Mouse (Mus musculus): ENCODE data around the gene Mafg. TPM values are rescaled to one million over a fixed set of nuclear protein-coding genes. Genes with fewer than 3 reads are reported as not detected.

The Mafg gene
- 10 to 100 TPM; 20.6 to 22.5 TPM for polyA plus RNA-seq (2017; shearing (Covaris generic))

DNA sequence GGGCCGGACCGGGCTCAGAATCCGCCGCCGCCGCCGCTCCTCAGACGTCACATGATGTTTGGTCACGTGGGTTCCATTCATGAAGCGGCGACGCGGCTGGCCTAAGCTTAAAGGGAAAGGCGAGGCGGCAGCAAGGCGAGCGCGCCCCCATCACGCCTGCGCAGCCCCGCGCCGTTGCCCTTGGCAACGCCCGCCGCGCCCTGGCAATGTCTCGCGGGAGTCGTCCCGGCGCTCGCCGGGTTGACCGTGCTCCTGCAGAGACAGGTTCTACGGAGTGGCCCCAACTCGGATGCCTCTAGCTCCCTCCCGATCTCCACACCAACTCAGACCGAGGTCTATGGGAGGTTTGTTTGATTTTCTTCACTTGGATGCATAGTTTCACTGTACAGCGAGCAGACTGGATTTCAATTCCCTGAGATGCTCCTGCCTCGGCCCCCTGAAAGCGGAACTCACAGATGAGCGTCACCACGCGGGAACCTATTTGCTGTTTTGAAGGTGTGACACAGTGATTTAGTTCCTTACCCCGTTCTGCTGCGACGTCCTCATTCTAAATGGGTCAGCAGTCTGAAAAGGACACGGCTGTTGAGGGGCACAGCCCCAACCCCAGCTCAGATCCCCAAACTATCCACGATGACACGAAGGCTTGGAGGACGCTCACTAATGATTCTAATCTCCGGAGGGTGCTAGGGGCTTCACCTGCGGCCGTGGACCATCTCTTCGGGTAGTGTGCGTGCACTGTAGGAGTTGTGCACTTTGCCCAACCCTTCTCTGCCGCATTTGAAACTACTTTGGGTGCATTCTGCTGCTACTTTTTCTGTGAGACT lies at the start of gene Mafg:
Gene Mafg, minus strand, starts transcription at position 81 of the 824 bp plus-strand sequence.

DNA sequence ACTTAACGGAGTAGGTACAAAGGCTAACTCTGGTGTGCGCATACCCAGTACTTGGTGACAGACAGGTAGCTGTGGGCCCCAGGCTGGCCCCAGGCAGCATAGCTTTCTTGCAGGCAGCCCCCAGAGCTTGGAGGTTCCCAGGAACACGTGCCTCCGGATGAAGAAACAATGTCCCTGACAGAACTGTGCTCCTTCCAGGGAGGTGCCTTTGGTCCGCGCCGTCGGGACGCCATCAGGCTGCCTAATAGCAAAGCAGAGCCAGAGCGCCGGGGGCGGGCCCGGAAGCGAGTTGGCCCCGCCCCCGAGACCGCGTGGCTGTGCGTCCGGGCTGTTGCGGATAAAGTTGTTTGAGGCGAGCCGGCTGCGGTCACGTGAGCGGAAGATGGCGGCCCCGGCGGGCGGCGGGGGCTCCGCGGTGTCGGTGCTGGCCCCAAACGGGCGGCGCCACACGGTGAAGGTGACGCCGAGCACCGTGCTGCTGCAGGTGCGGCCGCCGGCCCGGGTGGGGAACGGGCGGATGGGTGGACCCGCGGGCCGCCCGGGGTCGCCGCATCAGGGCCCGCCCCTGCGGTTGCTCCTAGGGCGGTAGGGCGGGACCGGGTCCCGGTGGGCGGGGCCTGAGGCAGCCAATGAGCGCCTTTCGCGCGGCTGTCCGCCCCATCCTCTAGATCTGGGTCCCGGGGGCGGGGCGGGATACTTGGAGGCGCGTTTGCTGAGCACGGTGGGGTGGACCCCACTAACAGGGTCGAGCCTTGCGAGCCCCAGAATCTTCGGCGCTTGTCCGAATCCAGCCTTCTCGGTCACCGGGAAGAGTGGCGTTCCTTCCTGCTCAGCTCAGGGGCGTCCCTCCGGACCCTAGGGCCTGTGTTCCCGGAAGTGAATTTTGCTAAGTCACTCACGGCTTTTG lies 39.5 kb upstream of the Mafg start, which contains the start of gene Aspscr1:
Gene Aspscr1, plus strand, starts transcription at position 287 of the 907 bp plus-strand sequence.

DNA sequence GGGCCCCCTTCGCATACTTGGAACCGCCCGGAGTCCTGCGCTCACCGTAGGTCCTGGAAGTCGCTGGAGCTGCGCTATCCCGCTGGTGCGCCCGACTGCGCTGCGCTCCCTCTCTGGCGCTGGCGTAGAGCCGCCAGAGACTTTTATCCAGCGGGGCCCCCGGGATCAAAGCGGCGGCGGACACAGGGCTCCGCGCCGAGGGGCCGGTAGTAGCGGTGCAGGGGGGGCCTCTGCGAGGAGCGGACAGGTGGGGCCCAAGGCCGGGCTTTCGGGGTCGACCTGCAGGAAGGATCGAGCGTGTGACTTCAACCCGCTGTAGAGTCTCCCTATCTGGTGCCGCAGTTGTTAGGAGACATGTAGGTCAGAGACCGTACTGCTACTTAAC lies 27.7 kb upstream of the Mafg start, which contains the start of gene Notum:
Gene Notum, minus strand, starts transcription at position 100 of the 385 bp plus-strand sequence.

DNA sequence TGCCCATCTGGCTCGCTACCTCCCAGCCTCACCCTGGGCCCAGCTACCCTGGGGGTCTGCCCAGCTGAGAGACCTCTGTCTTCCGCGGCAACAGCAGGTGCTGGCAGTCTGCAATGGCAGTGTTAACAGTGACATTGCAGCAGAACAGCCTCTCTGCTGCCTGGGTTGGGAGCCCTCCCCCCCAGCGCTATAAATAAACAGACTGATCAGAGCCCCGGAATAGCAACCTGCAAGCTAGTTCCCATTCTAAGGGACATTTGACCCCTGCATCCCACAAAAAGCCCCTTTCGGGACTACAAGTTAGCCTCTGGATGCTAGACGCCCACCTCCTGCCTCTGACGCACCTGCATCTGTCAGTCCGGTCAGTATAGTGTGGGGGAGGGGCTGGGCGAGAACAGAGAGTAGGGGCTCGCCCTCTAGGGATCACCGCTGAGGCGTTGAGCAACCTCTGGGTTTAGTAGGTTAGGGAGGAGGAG lies 14.6 kb upstream of the Mafg start, which contains the start of gene Myadml2:
Gene Myadml2, minus strand, starts transcription at position 158 of the 476 bp plus-strand sequence.

DNA sequence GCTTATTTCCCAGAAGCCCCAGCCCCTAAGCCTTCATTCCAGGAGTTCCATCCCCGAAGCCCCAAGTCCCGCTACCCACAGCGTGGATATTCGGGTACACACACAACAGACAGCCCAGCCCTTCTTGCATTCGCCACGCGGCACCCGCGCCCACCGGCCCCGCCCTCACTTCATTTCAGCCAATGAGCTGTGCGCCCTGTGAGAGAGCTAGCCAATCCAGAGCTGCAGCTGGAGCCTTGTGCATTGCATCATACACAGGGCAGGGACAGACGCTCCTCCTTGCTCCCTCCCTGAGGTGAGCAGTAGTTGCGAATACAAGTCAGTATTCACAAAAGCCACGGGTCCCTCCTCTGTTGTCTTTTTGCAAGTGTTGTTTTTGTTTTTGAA lies 10.2 kb upstream of the Mafg start, which contains the start of gene Pycr1:
Gene Pycr1, minus strand, starts transcription at position 169 of the 387 bp plus-strand sequence.

DNA sequence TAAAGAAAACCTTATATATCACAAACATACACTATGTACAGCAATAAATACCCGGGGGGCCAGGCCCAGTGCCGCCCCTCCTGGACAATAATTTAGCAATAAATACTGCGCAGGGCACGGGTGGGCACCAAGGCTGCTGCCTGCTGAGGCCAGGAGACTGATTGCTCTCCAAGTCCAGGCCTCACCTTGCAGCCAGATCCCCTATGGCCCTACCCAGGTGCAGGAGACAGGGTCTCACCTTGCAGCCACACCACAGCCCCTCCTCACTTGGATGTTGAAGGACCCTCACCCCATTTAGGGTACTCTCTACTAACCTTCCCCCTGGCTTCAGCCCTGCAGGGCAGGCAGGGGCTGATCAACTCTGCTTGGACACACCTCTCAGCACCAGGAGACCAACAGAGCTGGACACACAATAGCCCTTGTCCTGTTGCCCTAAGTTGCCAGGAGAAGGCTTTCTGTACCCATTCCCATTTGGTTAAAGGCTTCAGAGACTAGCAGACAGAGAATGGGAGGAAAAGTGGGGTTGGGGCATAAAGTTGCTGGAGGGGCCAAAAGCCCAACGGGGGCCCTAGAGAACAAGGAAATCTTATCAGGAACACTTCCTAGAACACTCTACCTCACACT lies 8.1 kb downstream of the Mafg start, which contains the start of gene Sirt7:
Gene Sirt7, minus strand, starts transcription at position 89 of the 624 bp plus-strand sequence.

DNA sequence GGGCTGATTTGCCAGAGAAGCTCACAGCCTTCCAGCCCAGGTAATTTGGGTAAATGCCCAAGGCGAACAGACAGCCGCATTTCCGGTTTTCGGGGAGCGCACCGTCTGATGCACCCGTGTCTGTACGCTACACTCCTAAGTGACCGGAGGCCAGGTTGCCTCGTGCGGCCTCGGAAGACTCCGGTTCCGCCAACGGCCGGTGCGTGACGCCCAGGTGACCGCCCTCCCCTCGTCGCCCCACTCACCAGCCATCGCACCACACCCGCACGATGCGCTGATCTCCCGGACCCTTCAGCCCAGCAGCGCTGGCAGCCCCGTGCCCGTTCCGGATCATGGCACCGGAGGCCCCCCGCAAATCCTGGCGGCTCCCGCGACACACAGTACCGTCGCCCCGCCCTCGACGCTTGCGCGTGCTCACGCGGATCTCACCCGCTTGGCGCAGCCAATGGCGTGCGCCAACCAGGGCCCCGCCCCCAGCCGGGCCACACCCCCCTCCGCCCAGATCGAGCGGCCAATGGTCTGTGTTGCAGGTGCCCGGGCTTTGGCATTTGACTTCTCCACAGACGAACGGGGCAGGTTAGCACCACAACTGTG lies 15.8 kb downstream of the Mafg start, which contains the start of gene Pcyt2:
Gene Pcyt2, minus strand, starts transcription at position 418 of the 594 bp plus-strand sequence.

DNA sequence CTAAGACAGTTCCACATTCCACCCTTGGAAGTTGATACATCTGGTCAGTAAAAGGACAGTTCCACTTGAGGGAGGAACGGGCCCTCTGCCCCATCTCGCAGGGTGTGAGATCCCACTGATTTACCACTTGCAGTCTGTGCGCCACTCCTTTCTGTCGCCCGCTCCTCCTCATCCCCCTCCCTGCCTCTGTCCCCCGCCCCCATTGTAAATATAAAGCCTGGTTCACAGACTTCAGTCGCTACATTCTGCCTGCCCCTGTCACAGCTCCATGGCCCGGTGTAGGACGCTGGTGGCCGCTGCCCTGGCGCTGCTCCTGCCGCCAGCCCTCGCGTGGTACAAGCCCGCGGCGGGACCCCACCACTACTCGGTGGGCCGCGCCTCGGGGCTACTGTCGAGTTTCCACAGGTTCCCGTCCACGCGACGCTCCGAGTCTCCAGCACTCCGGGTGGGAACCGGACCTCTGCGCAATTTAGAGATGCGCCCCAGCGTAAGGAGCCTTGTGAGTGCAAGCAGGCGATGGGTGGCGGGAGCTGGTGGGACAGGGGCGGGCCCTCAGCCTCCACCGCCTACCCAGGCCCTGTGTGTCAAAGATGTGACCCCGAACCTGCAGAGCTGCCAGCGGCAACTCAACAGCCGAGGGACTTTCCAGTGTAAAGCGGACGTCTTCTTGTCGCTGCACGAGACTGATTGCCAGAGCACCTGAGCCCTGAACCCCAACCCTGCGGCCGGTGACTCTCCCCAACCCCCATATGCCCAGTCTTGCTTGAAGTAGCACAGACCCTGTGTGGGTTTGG lies 25.0 kb downstream of the Mafg start, which contains the start of gene Npb:
Gene Npb, plus strand, starts transcription at position 237 of the 794 bp plus-strand sequence.

DNA sequence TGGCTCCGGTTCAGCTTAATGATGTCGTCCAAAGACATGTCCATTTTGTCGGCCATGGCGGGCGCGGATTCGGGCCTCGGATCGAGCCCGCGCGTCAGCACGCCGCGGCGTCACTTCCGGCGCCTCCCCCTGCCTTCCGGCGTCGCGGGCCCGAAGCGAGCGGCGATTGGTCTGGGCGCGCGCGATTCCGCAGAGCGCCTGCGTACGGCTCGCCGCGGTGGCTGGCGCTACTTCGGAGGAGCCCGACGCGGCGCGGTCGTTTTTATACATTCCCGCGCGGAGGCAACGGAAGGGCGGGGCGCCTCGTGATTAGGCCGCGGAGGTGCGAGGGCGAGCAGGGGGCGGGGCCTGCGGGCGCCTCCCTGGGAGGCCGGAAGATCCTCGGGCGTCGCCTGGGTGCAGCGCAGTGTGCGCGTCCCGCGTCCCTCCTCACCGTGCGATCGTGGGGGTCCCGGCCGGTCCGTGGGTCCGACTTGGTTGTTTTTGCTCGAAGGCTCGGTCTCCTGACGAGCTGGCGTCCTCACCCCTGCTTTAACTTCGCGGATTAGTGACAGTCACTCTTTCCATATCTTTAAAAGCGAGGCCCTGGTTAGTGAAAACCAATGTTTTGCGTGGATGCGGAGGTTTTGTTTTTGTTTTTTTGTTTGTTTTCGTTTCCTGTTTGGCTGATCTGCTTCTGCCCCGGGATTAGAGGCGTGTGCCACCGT lies 35.0 kb downstream of the Mafg start, which contains the start of the genes Alyref and Anapc11:
Gene Alyref, minus strand, starts transcription at position 83 of the 707 bp plus-strand sequence.
Gene Anapc11, plus strand, starts transcription at position 139 of the 707 bp plus-strand sequence.

DNA sequence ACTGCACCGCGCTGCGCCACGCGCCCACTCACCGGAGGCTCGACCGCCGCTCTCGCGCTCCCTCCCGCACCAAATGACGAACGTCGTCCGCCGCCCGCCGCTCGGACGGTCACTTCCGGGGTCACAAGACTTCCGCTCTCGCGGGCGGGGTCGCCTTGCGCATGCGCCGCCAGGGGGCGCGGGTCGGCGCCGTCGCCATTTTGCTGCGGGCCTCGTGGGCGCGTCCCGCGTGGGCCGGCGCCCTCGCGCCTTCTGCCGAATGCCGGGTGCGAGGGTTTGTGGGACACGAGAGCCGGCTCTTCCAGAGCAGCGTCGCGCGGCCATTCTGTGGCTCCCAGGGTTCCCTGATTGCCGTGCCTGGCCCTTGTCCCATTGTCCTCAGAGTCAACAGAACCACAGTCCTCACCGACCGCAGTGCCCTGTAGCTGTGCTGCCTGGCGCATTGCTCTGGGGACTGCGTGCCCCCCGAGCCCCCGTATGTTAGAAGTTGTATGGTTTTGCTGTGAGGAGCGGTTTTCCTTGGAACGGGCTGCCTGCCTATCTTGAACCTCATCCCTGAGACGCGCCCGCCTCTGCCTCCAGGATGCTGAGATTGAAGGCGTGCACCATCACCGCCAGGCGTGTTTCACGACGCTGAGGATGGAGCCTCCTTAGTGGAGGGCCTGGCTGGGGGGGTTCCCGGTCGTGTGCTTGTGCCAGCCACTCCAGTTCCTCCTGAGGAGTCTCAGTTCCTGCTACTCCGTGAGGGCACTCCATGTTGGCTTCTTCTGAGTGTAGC lies 51.7 kb downstream of the Mafg start, which contains the start of gene Arhgdia:
Gene Arhgdia, minus strand, starts transcription at position 135 of the 778 bp plus-strand sequence.

Other genes starting within 250 kb of the Mafg start
- gene Nploc4, start 195.9 kb downstream of the Mafg start, polyA plus RNA-seq (2017; shearing (Covaris generic)): 10 to 100 TPM; 29.4 to 53.4 TPM
- under 1 TPM in 1 of 2 experiments, not detected in 1; 0.53 TPM for gene Tspan10, start 191.0 kb downstream of the Mafg start, polyA plus RNA-seq (2017; shearing (Covaris generic))
- gene Pde6g, start 180.1 kb downstream of the Mafg start, polyA plus RNA-seq (2017; shearing (Covaris generic)): under 1 TPM in 1 of 2 experiments, not detected in 1; 0.63 TPM
- gene Oxld1, start 175.5 kb downstream of the Mafg start, polyA plus RNA-seq (2017; shearing (Covaris generic)): 10 to 100 TPM; 10.9 to 11.1 TPM
- 10 to 100 TPM; 27.4 to 32.2 TPM for gene Ccdc137, start 175.5 kb downstream of the Mafg start, polyA plus RNA-seq (2017; shearing (Covaris generic))
- gene Arl16, start 166.0 kb downstream of the Mafg start, polyA plus RNA-seq (2017; shearing (Covaris generic)): 10 to 100 TPM; 26.3 to 36.0 TPM
- 10 to 100 TPM; 54.0 to 85.3 TPM for gene Mrpl12, start 149.0 kb downstream of the Mafg start, polyA plus RNA-seq (2017; shearing (Covaris generic))
- gene Slc25a10, start 141.8 kb downstream of the Mafg start, polyA plus RNA-seq (2017; shearing (Covaris generic)): 10 to 100 TPM in 1 of 2 experiments, 1 to 10 TPM in 1; 8.9 to 11.6 TPM
- not detected for gene Gcgr, start 102.9 kb downstream of the Mafg start, polyA plus RNA-seq (2017; shearing (Covaris generic))
- gene Mcrip1, start 83.9 kb downstream of the Mafg start, polyA plus RNA-seq (2017; shearing (Covaris generic)): 100 to 1,000 TPM; 116 to 170 TPM
- not detected for gene Ppp1r27, start 82.5 kb downstream of the Mafg start, polyA plus RNA-seq (2017; shearing (Covaris generic))
- gene P4hb, start 60.3 kb downstream of the Mafg start, polyA plus RNA-seq (2017; shearing (Covaris generic)): 100 to 1,000 TPM; 254 to 278 TPM
- gene Arhgdia, start 52.0 kb downstream of the Mafg start, polyA plus RNA-seq (2017; shearing (Covaris generic)): 100 to 1,000 TPM; 711 to 836 TPM
- gene Alyref, start 35.2 kb downstream of the Mafg start, polyA plus RNA-seq (2017; shearing (Covaris generic)): 100 to 1,000 TPM; 330 to 378 TPM
- gene Anapc11, start 35.2 kb downstream of the Mafg start, polyA plus RNA-seq (2017; shearing (Covaris generic)): 100 to 1,000 TPM; 108 to 129 TPM
- gene Npb, start 25.1 kb downstream of the Mafg start, polyA plus RNA-seq (2017; shearing (Covaris generic)): 1 to 10 TPM in 1 of 2 experiments, under 1 TPM in 1; 0.55 to 2.3 TPM
- 100 to 1,000 TPM; 101 to 127 TPM for gene Pcyt2, start 15.7 kb downstream of the Mafg start, polyA plus RNA-seq (2017; shearing (Covaris generic))
- gene Sirt7, start 8.4 kb downstream of the Mafg start, polyA plus RNA-seq (2017; shearing (Covaris generic)): 100 to 1,000 TPM; 166 to 248 TPM
- under 1 TPM; 0.23 to 0.66 TPM for gene Pycr1, start 10.2 kb upstream of the Mafg start, polyA plus RNA-seq (2017; shearing (Covaris generic))
- under 1 TPM; 0.36 to 0.41 TPM for gene Myadml2, start 14.6 kb upstream of the Mafg start, polyA plus RNA-seq (2017; shearing (Covaris generic))
- not detected for gene Notum, start 27.6 kb upstream of the Mafg start, polyA plus RNA-seq (2017; shearing (Covaris generic))
- 100 to 1,000 TPM; 160 to 177 TPM for gene Aspscr1, start 39.4 kb upstream of the Mafg start, polyA plus RNA-seq (2017; shearing (Covaris generic))
- 100 to 1,000 TPM; 104 to 146 TPM for gene Cenpx, start 80.1 kb upstream of the Mafg start, polyA plus RNA-seq (2017; shearing (Covaris generic))
- 10 to 100 TPM; 37.3 to 49.3 TPM for gene Lrrc45, start 80.3 kb upstream of the Mafg start, polyA plus RNA-seq (2017; shearing (Covaris generic))
- gene Rac3, start 87.9 kb upstream of the Mafg start, polyA plus RNA-seq (2017; shearing (Covaris generic)): 1 to 10 TPM; 1.4 TPM
- gene Dcxr, start 93.7 kb upstream of the Mafg start, polyA plus RNA-seq (2017; shearing (Covaris generic)): 10 to 100 TPM; 13.6 to 22.1 TPM
- gene Cbr2, start 98.5 kb upstream of the Mafg start, polyA plus RNA-seq (2017; shearing (Covaris generic)): 1 to 10 TPM in 1 of 2 experiments, not detected in 1; 8.5 TPM
- gene Hmga1b, start 129.2 kb upstream of the Mafg start, polyA plus RNA-seq (2017; shearing (Covaris generic)): 10 to 100 TPM; 15.6 to 15.9 TPM
- 10 to 100 TPM; 31.9 to 32.2 TPM for gene Rfng, start 150.6 kb upstream of the Mafg start, polyA plus RNA-seq (2017; shearing (Covaris generic))
- 100 to 1,000 TPM; 132 to 179 TPM for gene Gps1, start 150.7 kb upstream of the Mafg start, polyA plus RNA-seq (2017; shearing (Covaris generic))
- 10 to 100 TPM; 63.8 to 80.4 TPM for gene Dus1l, start 162.8 kb upstream of the Mafg start, polyA plus RNA-seq (2017; shearing (Covaris generic))
- 10 to 100 TPM; 22.8 to 39.0 TPM for gene Fasn, start 190.9 kb upstream of the Mafg start, polyA plus RNA-seq (2017; shearing (Covaris generic))

All from activated CD4-positive, CD25-positive, alpha-beta regulatory T cell (primary cell).